Comparison of ENCODE assay signal across 8 mouse cellular contexts in genomic region chr10:128525671-128526308, GRCm38 (mm10). TPM values are rescaled to one million over a fixed set of nuclear protein-coding genes. Genes with fewer than 3 reads are reported as not detected.
DNase-seq lines count a peak whose midpoint lies in the region; ATAC-seq lines count a peak whose summit lies in the region.

Esyt1 (minus strand) TSS chr10:128525871.

- peak; percentile 100 for DNase-seq in Muller cell, postnatal 12 days (ENCODE audit: inconsistent ontology term)
- peak; percentile 98 for DNase-seq in cerebellum, adult 9-11 months
- DNase-seq in frontal cortex, adult 2 months (ENCODE audit: extremely low spot score in 1 of 2, low spot score in 1 of 2), result peak; percentile 91 to 93
- DNase-seq in hindbrain, embryonic 11.5 days (ENCODE audit: low spot score), result peak; percentile 90
- DNase-seq in layer of hippocampus, postnatal 10 days (ENCODE audit: low spot score in 2 of 2), result peak; percentile 79 to 82
- peak; percentile 98 for DNase-seq in lung, postnatal 10 days
- DNase-seq in ovary, postnatal 36 days (ENCODE audit: low spot score), result peak; percentile 90
- peak; percentile 85 to 91 for DNase-seq in thymus, postnatal 36 days

- H3K36me3 ChIP-seq in hindbrain, embryonic 11.5 days (ENCODE audit: control insufficient read depth, insufficient read depth, low read length), result no peaks in the 10 kb centered on the region

- peak within 1 kb of the TSS; percentile 78 for H3K4me3 ChIP-seq in hindbrain, embryonic 11.5 days (ENCODE audit: low read depth, low read length)

- no peaks in the 10 kb centered on the region for H3K9me3 ChIP-seq in hindbrain, embryonic 11.5 days (ENCODE audit: control insufficient read depth, low read length)

- H3K4me1 ChIP-seq in hindbrain, embryonic 11.5 days (replicated peaks; ENCODE audit: control insufficient read depth, insufficient read depth, low read length), result peaks cover 5% of the 10 kb centered on the region; the same call in 1 of the 2 replicates

- peak within 1 kb of the TSS; percentile 99 for H3K4me2 ChIP-seq in hindbrain, embryonic 11.5 days (replicated peaks; ENCODE audit: low read depth, low read length)

- peak; percentile 97 for ATAC-seq in hindbrain, embryonic 11.5 days (ENCODE audit: low FRiP score)

- peak within 1 kb of the TSS; percentile 71 for H3K9ac ChIP-seq in hindbrain, embryonic 11.5 days (ENCODE audit: low read depth, low read length)

- 1% methylated on average over 26 of the region's 37 CpGs for WGBS in hindbrain, embryonic 11.5 days

- peaks cover 11% of the 10 kb centered on the region for H3K27me3 ChIP-seq in hindbrain, embryonic 11.5 days (ENCODE audit: control insufficient read depth, insufficient read depth, low read length)

- peak within 1 kb of the TSS; percentile 63 for H3K27ac ChIP-seq in hindbrain, embryonic 11.5 days (ENCODE audit: low read depth, low read length)

RNA-seq across cellular contexts. Expression of gene Esyt1, which starts in this region (rescaled TPM):
- 8.3 and 9.8 TPM in 2 replicates for polyA plus RNA-seq in frontal cortex, adult 2 months (2012; rRNA removed)
- 12.6 and 15.7 TPM in 2 replicates for polyA plus RNA-seq in hindbrain, embryonic 11.5 days (2014; fragmentation: Nextera tagmentation; extraction: Ambion mirVana)
- 10 to 100 TPM; 10.1 to 11.9 TPM for total RNA-seq in layer of hippocampus, postnatal 10 days (2021)

Comparison
In these comparisons a context has a peak if more than half of its experiments do, and no peak if none do; other contexts are left out.
1. Peak in every context shown above with its lines: DNase-seq, ATAC-seq, H3K4me3 ChIP-seq and H3K27ac ChIP-seq.